Mouse (Mus musculus): Measurements from ENCODE around the gene Tmcc2.

DNA sequence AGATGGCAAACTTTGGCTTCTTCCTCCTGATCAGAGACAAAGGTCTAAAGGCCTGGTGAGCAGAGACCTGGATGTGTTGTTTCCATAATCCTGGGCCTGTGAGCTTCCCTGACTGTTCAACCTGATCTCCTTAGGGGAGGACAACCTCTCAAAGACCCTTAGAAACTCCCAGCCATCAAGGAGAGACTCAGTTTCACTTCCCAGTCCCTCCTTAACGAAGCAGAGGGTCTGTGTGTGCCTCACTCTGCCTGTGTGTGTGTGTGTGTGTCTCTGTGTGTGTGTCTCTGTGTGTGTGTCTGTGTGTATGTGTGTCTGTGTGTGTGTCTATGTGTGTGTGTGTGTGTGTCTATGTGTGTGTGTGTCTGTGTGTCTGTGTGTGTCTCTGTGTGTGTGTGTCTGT is 47.4 kb downstream of the Tmcc2 start:
- no peak for TF ChIP-seq GATA1 (IDR thresholded peaks at IDR 0.05; ENCODE audit: borderline replicate concordance, low read length)
- TF ChIP-seq FLI1 (IDR thresholded peaks at IDR 0.05; ENCODE audit: low read length): no peak
